Mouse (Mus musculus) lung, embryonic 15.5 days (tissue): ENCODE data around the gene Atp6v0d1. TPM values are rescaled to one million over a fixed set of nuclear protein-coding genes. Genes with fewer than 3 reads are reported as not detected.
"Not testable (repeated sequence)": the region's sequence is repeated elsewhere in the genome, so short reads cannot be mapped to it uniquely, and the experiment has no call there.

ENCODE experiments used
- ATAC-seq: fragments of 200-750 bp; cut with Nextera tagmentation; 2 replicates; pipeline ENCODE4 v1.8.0; 2017; ENCODE audit warnings: moderate number of reproducible peaks, borderline replicate concordance; ENCODE audit not compliant: low FRiP score, low TSS enrichment; ENCODE audit errors: extremely low read depth
- H3K27ac ChIP-seq: fragments of 300-500 bp; sonication (generic); 2 replicates; pipeline ENCODE4 v1.5.1; 2015; ENCODE audit warnings: moderate library complexity, mild to moderate bottlenecking, inconsistent platforms
- H3K27me3 ChIP-seq: fragments of 300-500 bp; sonication (generic); 2 replicates; pipeline ENCODE4 v1.6.1; 2015; ENCODE audit warnings: inconsistent platforms
- H3K36me3 ChIP-seq: fragments of 300-500 bp; sonication (generic); 2 replicates; pipeline ENCODE4 v1.6.1; 2015; ENCODE audit warnings: inconsistent platforms
- H3K4me1 ChIP-seq: fragments of 300-500 bp; sonication (generic); 2 replicates; pipeline ENCODE4 v1.6.1; 2015; ENCODE audit warnings: inconsistent platforms
- H3K4me2 ChIP-seq: fragments of 300-500 bp; sonication (generic); 2 replicates; pipeline ENCODE4 v1.6.1; 2015; ENCODE audit warnings: inconsistent platforms, mild to moderate bottlenecking, moderate library complexity
- H3K4me3 ChIP-seq: fragments of 300-500 bp; sonication (generic); 2 replicates; pipeline ENCODE4 v1.5.1; 2015; ENCODE audit warnings: mild to moderate bottlenecking, inconsistent platforms
- H3K9ac ChIP-seq: fragments of 300-500 bp; sonication (generic); 2 replicates; pipeline ENCODE4 v1.6.1; 2015; ENCODE audit warnings: inconsistent platforms
- H3K9me3 ChIP-seq: fragments of 300-500 bp; sonication (generic); 2 replicates; pipeline ENCODE4 v1.6.1; 2016; ENCODE audit warnings: inconsistent platforms
- WGBS: fragments of 180-500 bp; shearing (Covaris S2); methylation state at CpG from one replicate; pipeline ENCODE4 v1.1.7; 2015; 5-methylcytosine and 5-hydroxymethylcytosine counted together
- polyA plus RNA-seq: library from polyadenylated mRNA; unstranded; fragments of >200 nt; fragmentation: Nextera tagmentation; extraction: Ambion mirVana; gene quantifications from 2 replicates; pipeline ENCODE4 v1.2.1, GENCODE M21; 2015

Gene Atp6v0d1
- polyA plus RNA-seq, 1 experiment from 2014 or later: 82.1 TPM

DNA sequence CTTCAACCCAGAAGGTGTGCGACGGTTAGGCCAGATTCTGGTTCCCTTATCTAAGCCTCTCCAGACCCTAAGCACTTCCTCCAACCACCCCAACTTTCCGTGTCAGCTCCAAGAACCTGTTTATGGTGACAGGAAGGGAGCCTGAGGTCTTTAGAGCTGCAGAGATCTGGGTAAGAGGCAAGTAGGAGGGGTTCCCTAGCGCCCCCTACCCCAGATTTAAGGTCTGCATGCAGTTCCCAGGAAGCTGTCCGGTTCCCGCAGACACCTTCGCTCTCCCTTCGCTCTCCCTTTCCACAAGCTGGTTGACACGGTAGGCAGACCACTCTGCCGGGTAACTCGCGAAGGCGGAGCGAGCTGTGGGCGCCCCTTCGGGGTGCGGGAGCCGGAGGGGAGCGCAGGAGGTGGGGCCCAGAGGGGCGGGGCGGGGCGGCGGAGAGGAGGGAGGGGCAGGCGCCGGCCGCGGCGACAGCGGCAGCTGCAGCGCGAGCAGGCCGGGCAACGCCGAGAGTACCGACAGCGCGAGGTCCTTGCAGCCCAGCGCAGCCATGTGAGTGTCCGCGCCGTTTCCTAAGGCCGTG lies 39.0 kb upstream of the Atp6v0d1 start, which contains the start of gene Ripor1:
Gene Ripor1 (plus strand): TSS at position 452 of the 578 bp plus-strand sequence.
- WGBS: under 1% methylated on average over 39 of the region's 42 CpGs
- Histone ChIP-seq H3K36me3 (no peaks in the 10 kb centered on the region), H3K4me1 (peaks cover 29% of the 10 kb centered on the region), H3K4me3 (peak within 1 kb of the TSS; percentile 77), H3K9me3 (no peaks in the 10 kb centered on the region), H3K27ac (peak within 1 kb of the TSS; percentile 86), H3K27me3 (no peaks in the 10 kb centered on the region), H3K9ac (peak within 1 kb of the TSS; percentile 85), H3K4me2 (peak within 1 kb of the TSS; percentile 86)
- ATAC-seq: peak; percentile 84

DNA sequence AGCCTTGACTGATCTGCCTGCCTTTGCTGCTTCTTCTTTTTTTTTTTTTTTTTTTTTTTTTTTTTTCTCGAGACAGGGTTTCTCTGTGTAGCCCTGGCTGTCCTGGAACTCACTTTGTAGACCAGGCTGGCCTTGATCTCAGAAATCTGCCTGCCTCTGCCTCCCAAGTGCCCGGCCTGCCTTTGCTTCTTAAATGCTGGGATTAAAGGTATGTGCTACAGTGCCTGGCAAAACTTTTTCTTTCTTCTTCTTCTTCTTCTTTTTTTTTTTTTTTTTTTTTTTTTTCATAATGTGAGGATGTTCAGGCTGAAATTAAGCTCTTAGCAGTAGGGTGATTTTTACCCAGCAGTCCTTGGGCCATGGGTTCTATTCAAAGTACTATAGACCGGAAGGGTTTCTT lies 36.7 kb upstream of the Atp6v0d1 start:
- WGBS: 76% methylated on average over 3 of the region's 3 CpGs
- not testable (repeated sequence) for H3K36me3 ChIP-seq, ATAC-seq, H3K27me3 ChIP-seq, H3K9ac ChIP-seq, H3K4me2 ChIP-seq, H3K27ac ChIP-seq, H3K4me3 ChIP-seq, H3K9me3 ChIP-seq
- peaks cover 22% of the 10 kb centered on the region for H3K4me1 ChIP-seq

DNA sequence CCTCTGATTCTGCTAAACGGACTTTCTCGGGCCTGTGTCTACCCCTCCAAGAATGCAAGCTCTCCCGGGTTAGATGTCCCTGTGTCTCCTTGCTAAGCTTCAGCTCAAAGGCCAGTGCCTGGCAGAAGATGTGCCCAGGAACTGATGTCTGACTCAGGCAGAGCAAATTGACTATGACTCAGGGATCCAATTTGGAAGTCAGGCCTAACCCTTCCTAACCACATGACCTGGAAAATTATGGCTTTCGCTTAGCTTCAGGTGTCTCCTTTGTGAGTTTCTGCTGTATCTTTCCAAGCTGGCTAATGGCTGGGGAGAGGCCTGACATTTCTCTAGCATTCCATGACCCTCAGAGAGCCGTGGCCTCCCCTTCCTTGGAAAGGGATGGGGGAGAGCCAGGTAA lies 35.5 kb upstream of the Atp6v0d1 start:
- Histone ChIP-seq H3K4me2 (no peak overlapping the region), H3K27ac (no peak overlapping the region), H3K9me3 (no peaks in the 10 kb centered on the region), H3K4me3 (no peak overlapping the region), H3K9ac (no peak overlapping the region), H3K27me3 (no peaks in the 10 kb centered on the region), H3K36me3 (no peaks in the 10 kb centered on the region), H3K4me1 (peaks cover 16% of the 10 kb centered on the region; the same call in 1 of the 2 replicates)
- 69% methylated on average over 5 of the region's 5 CpGs for WGBS
- ATAC-seq: no peak

DNA sequence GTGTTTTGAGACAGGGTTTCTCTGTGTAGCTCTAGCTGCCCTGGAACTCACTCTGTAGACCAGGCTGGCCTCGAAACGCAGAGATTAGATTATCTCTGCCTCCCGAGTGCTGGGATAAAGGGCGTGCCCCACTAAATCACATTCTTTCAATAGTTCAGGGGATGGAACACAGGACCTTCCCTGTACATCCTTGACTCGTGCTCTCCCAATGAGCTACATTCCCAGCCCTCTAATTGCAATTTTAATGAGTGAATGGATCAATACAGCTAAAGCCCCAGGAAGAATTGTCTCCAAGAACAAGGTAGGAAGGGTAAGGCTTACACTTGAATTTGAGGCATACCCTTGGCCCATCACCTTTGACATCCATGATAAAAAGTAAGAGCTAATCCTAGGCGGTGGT lies 32.9 kb upstream of the Atp6v0d1 start:
- H3K9ac ChIP-seq: no peak overlapping the region
- no peak overlapping the region for H3K27ac ChIP-seq
- H3K4me3 ChIP-seq: no peak overlapping the region
- ATAC-seq: no peak
- WGBS: 80% methylated on average over 6 of the region's 6 CpGs
- no peaks in the 10 kb centered on the region for H3K36me3 ChIP-seq
- H3K27me3 ChIP-seq: no peaks in the 10 kb centered on the region
- peaks cover 20% of the 10 kb centered on the region for H3K4me1 ChIP-seq
- H3K4me2 ChIP-seq: no peak overlapping the region
- H3K9me3 ChIP-seq: no peaks in the 10 kb centered on the region

DNA sequence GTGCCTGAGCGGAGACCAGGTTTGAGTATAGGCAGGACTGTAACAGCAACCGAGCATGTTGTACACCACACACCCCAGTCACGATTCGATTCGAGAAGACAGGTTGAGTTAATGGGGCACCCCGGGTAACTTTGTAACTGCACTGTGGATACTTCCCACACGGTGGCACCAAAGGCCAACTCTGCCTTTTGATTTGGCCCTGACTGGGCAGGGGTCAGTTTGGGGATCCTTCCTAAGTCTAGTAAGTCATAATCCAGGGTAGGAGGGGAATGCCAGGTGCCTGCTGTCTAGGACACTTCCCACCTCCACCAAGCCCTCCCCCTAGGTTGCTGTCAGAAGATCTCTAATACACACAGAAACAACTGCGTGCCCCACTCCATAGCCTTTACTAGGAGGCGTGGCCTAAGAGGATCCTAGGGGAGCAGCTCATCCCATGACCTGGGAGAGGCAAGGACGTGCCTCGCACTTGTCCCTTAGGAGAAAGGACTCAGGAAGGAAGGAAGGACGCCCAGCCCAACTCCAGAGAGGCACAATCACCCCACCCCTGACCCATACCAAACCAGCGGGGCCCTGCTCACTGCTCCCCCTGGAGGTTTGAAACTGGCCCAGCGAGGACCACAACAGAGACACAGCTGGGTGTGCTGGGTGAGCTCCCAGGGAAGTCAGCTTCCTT lies 30.7 kb upstream of the Atp6v0d1 start:
- H3K4me3 ChIP-seq: peak overlapping the region; percentile 15
- H3K4me1 ChIP-seq: peaks cover 23% of the 10 kb centered on the region
- no peak overlapping the region for H3K9ac ChIP-seq
- ATAC-seq: peak; percentile 78
- no peaks in the 10 kb centered on the region for H3K36me3 ChIP-seq
- H3K27me3 ChIP-seq: no peaks in the 10 kb centered on the region
- H3K9me3 ChIP-seq: no peaks in the 10 kb centered on the region
- no peak overlapping the region for H3K27ac ChIP-seq
- 5% methylated on average over 14 of the region's 14 CpGs for WGBS
- peak overlapping the region; percentile 51 for H3K4me2 ChIP-seq

DNA sequence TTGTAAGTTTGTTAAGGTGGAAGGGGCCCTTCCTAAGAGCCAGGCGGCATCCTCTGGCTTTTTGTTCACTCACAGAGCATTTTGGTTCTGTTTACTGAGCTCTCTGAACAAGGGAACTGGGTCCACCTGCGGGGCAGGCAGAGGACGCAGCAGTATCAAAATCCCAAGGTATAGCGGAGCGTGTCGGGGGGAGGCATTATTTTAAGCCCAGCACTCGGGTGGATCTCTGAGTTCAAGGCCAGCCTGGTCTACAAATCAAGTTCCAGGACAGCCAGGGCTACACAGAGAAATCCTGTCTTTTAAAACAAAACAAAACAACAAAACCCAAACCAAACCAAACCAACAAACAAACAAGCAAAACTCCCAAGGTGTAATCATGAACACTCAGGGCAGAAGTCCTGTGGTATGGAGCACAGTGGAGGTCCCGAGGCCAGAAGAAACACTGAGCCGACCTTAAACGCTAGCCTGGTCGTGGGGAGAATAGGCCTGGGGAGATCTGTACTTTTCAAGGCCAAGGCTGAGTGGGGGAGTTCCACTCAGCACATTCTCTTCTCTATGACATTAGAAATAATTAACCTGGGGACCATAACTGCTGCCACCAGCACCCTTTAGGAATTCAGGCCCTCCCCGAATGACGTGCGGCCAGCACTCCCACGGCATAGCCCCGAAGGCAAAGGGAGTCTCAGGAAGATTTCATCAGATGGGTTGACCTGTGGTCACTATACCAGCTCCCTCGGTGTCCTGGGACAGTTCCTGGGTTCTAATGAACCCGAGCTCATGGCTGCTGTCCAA lies 28.8 kb upstream of the Atp6v0d1 start:
- Histone ChIP-seq H3K9ac (no peak overlapping the region), H3K27ac (no peak overlapping the region), H3K36me3 (no peaks in the 10 kb centered on the region), H3K4me1 (peaks cover 23% of the 10 kb centered on the region), H3K4me3 (no peak overlapping the region), H3K27me3 (no peaks in the 10 kb centered on the region), H3K4me2 (peak overlapping the region; percentile 23; the same call in 1 of the 2 replicates), H3K9me3 (no peaks in the 10 kb centered on the region)
- 62% methylated on average over 18 of the region's 18 CpGs for WGBS
- ATAC-seq: no peak

DNA sequence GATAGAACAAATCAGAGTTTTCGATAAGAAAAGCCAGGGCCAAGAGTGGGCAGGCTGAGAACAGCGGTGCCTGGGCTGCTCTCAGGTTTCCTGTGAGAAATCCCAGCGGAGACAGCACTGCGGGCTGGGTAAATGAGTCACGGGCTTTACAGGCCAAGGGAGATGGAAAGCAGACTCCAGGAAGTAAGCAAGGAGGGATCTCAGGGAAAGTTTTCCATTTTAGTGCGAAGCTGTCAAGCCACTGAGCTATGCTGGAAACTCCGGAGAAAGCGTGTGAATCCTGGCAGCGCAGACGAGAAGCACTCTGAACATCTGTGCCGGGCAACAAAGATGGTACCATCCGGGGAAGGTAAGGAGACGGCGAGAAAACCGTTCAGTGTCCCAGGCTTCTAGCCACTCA lies 28.0 kb upstream of the Atp6v0d1 start:
- Histone ChIP-seq H3K4me2 (peak overlapping the region; percentile 23), H3K36me3 (no peaks in the 10 kb centered on the region), H3K9me3 (no peaks in the 10 kb centered on the region), H3K4me1 (peaks cover 23% of the 10 kb centered on the region), H3K27ac (no peak overlapping the region), H3K4me3 (no peak overlapping the region), H3K9ac (0 out of 2 replicates have a peak overlapping the region, but pooled peaks have one; percentile 0), H3K27me3 (no peaks in the 10 kb centered on the region)
- ATAC-seq: no peak
- 15% methylated on average over 15 of the region's 15 CpGs for WGBS

DNA sequence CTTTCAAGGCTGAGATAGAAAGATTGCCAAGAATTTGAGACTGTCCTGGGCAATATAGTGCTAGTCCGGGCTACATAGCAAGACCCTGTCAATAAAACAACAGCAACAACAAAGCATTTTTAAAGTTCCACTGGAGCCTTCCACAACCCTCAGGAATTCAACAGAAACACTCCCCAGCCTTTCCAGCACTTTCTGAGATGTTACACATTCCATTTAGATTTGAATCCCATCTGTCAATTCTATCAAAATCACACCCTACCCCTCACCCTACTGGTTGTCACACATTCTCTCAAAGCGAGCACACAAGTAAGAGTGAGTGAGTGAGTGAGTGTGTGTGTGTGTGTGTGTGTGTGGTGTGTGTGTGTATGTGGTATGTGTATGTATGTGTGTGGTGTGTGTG lies 26.6 kb upstream of the Atp6v0d1 start:
- ATAC-seq: no peak
- Histone ChIP-seq H3K4me1 (peaks cover 23% of the 10 kb centered on the region), H3K4me2 (no peak overlapping the region), H3K4me3 (no peak overlapping the region), H3K27me3 (no peaks in the 10 kb centered on the region), H3K36me3 (no peaks in the 10 kb centered on the region), H3K27ac (no peak overlapping the region), H3K9ac (no peak overlapping the region), H3K9me3 (no peaks in the 10 kb centered on the region)
- WGBS: 66% methylated on average over 2 of the region's 2 CpGs

DNA sequence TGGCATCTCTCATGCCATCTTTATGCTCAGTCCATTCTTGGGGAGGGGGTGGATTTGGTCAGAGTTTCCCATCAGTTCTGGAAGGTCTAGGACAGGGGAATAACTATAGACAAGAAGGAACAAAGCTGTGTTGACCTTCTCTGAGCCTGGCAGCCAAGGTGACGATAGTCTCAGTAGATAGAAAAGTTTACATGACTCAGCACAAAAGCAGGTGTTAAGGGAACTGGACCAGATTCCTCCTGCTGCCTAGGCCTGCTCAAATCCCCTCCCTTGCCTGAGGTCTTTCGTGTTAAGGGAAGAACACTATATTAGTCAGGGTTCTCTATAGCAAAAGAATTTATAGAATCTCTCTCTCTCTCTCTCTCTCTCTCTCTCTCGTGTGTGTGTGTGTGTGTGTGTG lies 13.9 kb upstream of the Atp6v0d1 start:
- Histone ChIP-seq H3K27ac (no peak overlapping the region), H3K9ac (no peak overlapping the region), H3K27me3 (no peaks in the 10 kb centered on the region), H3K4me2 (no peak overlapping the region), H3K4me3 (no peak overlapping the region), H3K9me3 (no peaks in the 10 kb centered on the region), H3K36me3 (no peaks in the 10 kb centered on the region), H3K4me1 (no peaks in the 10 kb centered on the region)
- ATAC-seq: no peak
- 49% methylated on average over 3 of the region's 3 CpGs for WGBS

DNA sequence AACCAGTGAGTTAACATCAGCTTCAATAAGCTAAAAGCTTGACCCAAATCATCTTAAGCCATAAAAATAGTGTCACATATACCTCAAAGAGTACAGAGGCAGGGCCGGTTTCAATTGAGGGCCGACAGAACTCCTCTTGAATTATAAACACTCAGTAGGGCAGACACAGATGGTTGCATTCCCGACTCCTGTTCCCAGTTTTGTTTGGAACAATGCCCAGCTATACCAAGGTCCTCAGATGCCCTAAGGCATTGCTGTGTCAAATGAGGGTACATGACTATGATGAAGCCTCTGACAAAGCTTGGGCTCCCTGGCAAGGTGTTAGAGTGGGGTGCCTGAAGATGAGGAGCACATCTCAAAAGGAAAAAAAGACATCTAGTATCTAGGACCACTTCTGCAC lies 9.7 kb upstream of the Atp6v0d1 start:
- ATAC-seq: no peak
- Histone ChIP-seq H3K27ac (no peak overlapping the region), H3K9me3 (no peaks in the 10 kb centered on the region), H3K27me3 (no peaks in the 10 kb centered on the region), H3K9ac (no peak overlapping the region), H3K36me3 (no peaks in the 10 kb centered on the region), H3K4me1 (no peaks in the 10 kb centered on the region), H3K4me3 (no peak overlapping the region), H3K4me2 (no peak overlapping the region)
- 38% methylated on average over 3 of the region's 3 CpGs for WGBS

DNA sequence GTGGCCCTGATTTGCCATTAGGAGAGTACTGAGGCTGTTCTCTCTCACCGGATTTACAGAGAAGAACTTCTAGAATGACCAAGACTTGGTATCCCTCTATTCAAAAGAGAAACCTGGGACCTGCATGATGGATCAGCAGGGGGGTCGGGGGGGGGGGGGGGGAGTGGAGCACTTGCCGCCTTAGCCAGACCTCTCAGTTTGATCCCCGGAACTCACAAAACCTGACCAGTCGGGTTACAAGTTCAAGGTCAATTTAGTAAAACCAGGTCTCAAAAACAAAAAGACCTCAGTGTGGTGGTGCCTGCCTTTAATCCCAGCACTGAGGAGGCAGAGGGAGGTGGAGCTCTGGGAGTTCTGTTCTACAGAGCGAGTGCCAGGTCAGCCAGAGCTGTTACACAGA lies 8.9 kb upstream of the Atp6v0d1 start:
- H3K9me3 ChIP-seq: no peaks in the 10 kb centered on the region
- WGBS: 38% methylated on average over 6 of the region's 6 CpGs
- no peak for ATAC-seq

DNA sequence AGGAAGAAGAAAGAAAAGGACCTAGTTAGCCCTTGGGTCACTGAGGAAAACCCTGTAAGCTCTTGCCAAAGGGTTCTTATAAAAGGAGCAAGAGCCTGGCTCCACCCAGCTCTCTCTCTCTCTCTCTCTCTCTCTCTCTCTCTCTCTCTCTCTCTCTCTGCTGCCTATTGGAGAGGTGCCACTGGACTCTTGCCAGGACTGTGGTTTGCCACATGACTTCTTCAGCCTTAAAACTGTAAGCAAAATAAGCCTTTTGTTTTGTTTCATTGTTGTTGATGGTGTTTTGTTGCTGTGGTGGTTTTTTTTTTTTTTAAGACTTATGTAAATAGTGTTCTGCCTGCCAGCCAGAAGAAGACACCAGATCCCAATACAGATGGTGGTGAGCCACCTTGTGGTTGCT lies 7.6 kb upstream of the Atp6v0d1 start:
- H3K27me3 ChIP-seq: no peaks in the 10 kb centered on the region
- H3K9ac ChIP-seq: no peak overlapping the region
- H3K36me3 ChIP-seq: no peaks in the 10 kb centered on the region
- H3K9me3 ChIP-seq: no peaks in the 10 kb centered on the region
- H3K4me1 ChIP-seq: no peaks in the 10 kb centered on the region
- no peak overlapping the region for H3K4me3 ChIP-seq
- no peak for ATAC-seq
- no peak overlapping the region for H3K4me2 ChIP-seq
- H3K27ac ChIP-seq: no peak overlapping the region

More for the DNA sequence above, 8.9 kb upstream of the Atp6v0d1 start:
- Histone ChIP-seq H3K27me3 (no peaks in the 10 kb centered on the region), H3K4me1 (no peaks in the 10 kb centered on the region), H3K9ac (no peak overlapping the region), H3K27ac (no peak overlapping the region), H3K36me3 (no peaks in the 10 kb centered on the region), H3K4me2 (no peak overlapping the region), H3K4me3 (no peak overlapping the region)
